Mouse (Mus musculus) forebrain, embryonic 15.5 days (tissue): ENCODE results near the gene Zbtb16. TPM values are rescaled to one million over a fixed set of nuclear protein-coding genes. Genes with fewer than 3 reads are reported as not detected.

Experiments used
- ATAC-seq: fragments of 200-750 bp; cut with Nextera tagmentation; replicated peaks from 2 replicates; pipeline ENCODE4 v1.8.0; 2017; ENCODE audit warnings: mild to moderate bottlenecking, moderate TSS enrichment, moderate library complexity
- H3K27ac ChIP-seq: fragments of 300-500 bp; sonication (generic); replicated peaks from 2 replicates; pipeline ENCODE4 v1.5.1; 2015; ENCODE audit warnings: mild to moderate bottlenecking, inconsistent platforms
- H3K27me3 ChIP-seq: fragments of 300-500 bp; sonication (generic); 2 replicates; pipeline ENCODE4 v1.6.1; 2015; ENCODE audit warnings: inconsistent platforms
- H3K36me3 ChIP-seq: fragments of 300-500 bp; sonication (generic); 2 replicates; pipeline ENCODE4 v1.6.1; 2015; ENCODE audit warnings: mild to moderate bottlenecking, inconsistent platforms
- H3K4me1 ChIP-seq: fragments of 300-500 bp; sonication (generic); 2 replicates; pipeline ENCODE4 v1.6.1; 2015; ENCODE audit warnings: inconsistent platforms
- H3K4me2 ChIP-seq: fragments of 300-500 bp; sonication (generic); replicated peaks from 2 replicates; pipeline ENCODE4 v1.6.1; 2015; ENCODE audit warnings: mild to moderate bottlenecking, inconsistent platforms
- H3K4me3 ChIP-seq: fragments of 300-500 bp; sonication (generic); 2 replicates; pipeline ENCODE4 v1.5.1; 2015; ENCODE audit warnings: mild to moderate bottlenecking, inconsistent platforms
- H3K9ac ChIP-seq: fragments of 300-500 bp; sonication (generic); replicated peaks from 2 replicates; pipeline ENCODE4 v1.6.1; 2015; ENCODE audit warnings: mild to moderate bottlenecking, inconsistent platforms
- H3K9me3 ChIP-seq: fragments of 300-500 bp; sonication (generic); 2 replicates; pipeline ENCODE4 v1.6.1; 2016; ENCODE audit warnings: inconsistent platforms
- WGBS: fragments of 180-500 bp; shearing (Covaris S2); methylation state at CpG from one replicate; pipeline ENCODE4 v1.1.7; 2015; ENCODE audit warnings: mixed read lengths; 5-methylcytosine and 5-hydroxymethylcytosine counted together
- polyA plus RNA-seq: library from polyadenylated mRNA; unstranded; fragments of >200 nt; fragmentation: Nextera tagmentation; extraction: Ambion mirVana; gene quantifications from 2 replicates; pipeline ENCODE4 v1.2.1, GENCODE M21; 2015

Zbtb16 gene
- polyA plus RNA-seq, 1 experiment from 2014 or later = 5.2 TPM

- H3K4me3 ChIP-seq = no peak overlapping the region
- peaks cover 13% of the 10 kb centered on the region for H3K27me3 ChIP-seq
- H3K4me1 ChIP-seq = peaks cover 4% of the 10 kb centered on the region; the same call in 1 of the 2 replicates
- H3K9ac ChIP-seq = no peak overlapping the region
- ATAC-seq = no peak
- no peak overlapping the region for H3K27ac ChIP-seq
- no peaks in the 10 kb centered on the region for H3K36me3 ChIP-seq
- H3K9me3 ChIP-seq = no peaks in the 10 kb centered on the region
- 31% methylated on average over 12 of the region's 12 CpGs for WGBS
- H3K4me2 ChIP-seq = no peak overlapping the region
Observed at GRCm38 (mm10) chr9:48696731-48697469, 139.1 kb downstream of the Zbtb16 start.

- no peaks in the 10 kb centered on the region for H3K36me3 ChIP-seq
- H3K4me1 ChIP-seq = peaks cover 4% of the 10 kb centered on the region; the same call in 1 of the 2 replicates
- peaks cover 13% of the 10 kb centered on the region for H3K27me3 ChIP-seq
- no peak overlapping the region for H3K9ac ChIP-seq
- H3K4me2 ChIP-seq = no peak overlapping the region
- H3K27ac ChIP-seq = no peak overlapping the region
- no peaks in the 10 kb centered on the region for H3K9me3 ChIP-seq
- WGBS = 37% methylated on average over 4 of the region's 4 CpGs
- ATAC-seq = no peak
- no peak overlapping the region for H3K4me3 ChIP-seq
Observed at GRCm38 (mm10) chr9:48696330-48696729, 139.7 kb downstream of the Zbtb16 start.

GRCm38 (mm10) chr9:48695796-48696195 lies 140.2 kb downstream of the Zbtb16 start:
- ATAC-seq = no peak
- no peak overlapping the region for H3K9ac ChIP-seq
- WGBS = 49% methylated on average over 4 of the region's 4 CpGs
- peaks cover 4% of the 10 kb centered on the region; the same call in 1 of the 2 replicates for H3K4me1 ChIP-seq
- no peak overlapping the region for H3K4me2 ChIP-seq
- peaks cover 13% of the 10 kb centered on the region for H3K27me3 ChIP-seq
- no peak overlapping the region for H3K4me3 ChIP-seq
- no peak overlapping the region for H3K27ac ChIP-seq
- H3K9me3 ChIP-seq = no peaks in the 10 kb centered on the region
- no peaks in the 10 kb centered on the region for H3K36me3 ChIP-seq

- peaks cover 4% of the 10 kb centered on the region; the same call in 1 of the 2 replicates for H3K4me1 ChIP-seq
- H3K4me3 ChIP-seq = no peak overlapping the region
- no peak overlapping the region for H3K27ac ChIP-seq
- ATAC-seq = no peak
- H3K9me3 ChIP-seq = no peaks in the 10 kb centered on the region
- H3K4me2 ChIP-seq = no peak overlapping the region
- no peak overlapping the region for H3K9ac ChIP-seq
- WGBS = 20% methylated on average over 10 of the region's 10 CpGs
- no peaks in the 10 kb centered on the region for H3K36me3 ChIP-seq
- peaks cover 13% of the 10 kb centered on the region for H3K27me3 ChIP-seq
Observed at GRCm38 (mm10) chr9:48694616-48695061, 141.4 kb downstream of the Zbtb16 start.

GRCm38 (mm10) chr9:48693696-48694095 lies 142.3 kb downstream of the Zbtb16 start:
- no peaks in the 10 kb centered on the region for H3K9me3 ChIP-seq
- H3K27ac ChIP-seq = no peak overlapping the region
- ATAC-seq = no peak
- 47% methylated on average over 7 of the region's 7 CpGs for WGBS
- H3K9ac ChIP-seq = no peak overlapping the region
- peaks cover 13% of the 10 kb centered on the region for H3K27me3 ChIP-seq
- no peaks in the 10 kb centered on the region for H3K36me3 ChIP-seq
- H3K4me2 ChIP-seq = no peak overlapping the region
- H3K4me3 ChIP-seq = no peak overlapping the region
- H3K4me1 ChIP-seq = peaks cover 4% of the 10 kb centered on the region; the same call in 1 of the 2 replicates

- no peak for ATAC-seq
- H3K9ac ChIP-seq = no peak overlapping the region
- no peaks in the 10 kb centered on the region; the same call in 1 of the 2 replicates for H3K4me1 ChIP-seq
- no peak overlapping the region for H3K4me3 ChIP-seq
- WGBS = 83% methylated on average over 1 of the region's 1 CpGs
- no peak overlapping the region for H3K27ac ChIP-seq
- no peak overlapping the region for H3K4me2 ChIP-seq
- H3K27me3 ChIP-seq = peaks cover 2% of the 10 kb centered on the region
- no peaks in the 10 kb centered on the region for H3K9me3 ChIP-seq
- H3K36me3 ChIP-seq = no peaks in the 10 kb centered on the region
Observed at GRCm38 (mm10) chr9:48689718-48689980, 146.4 kb downstream of the Zbtb16 start.

- 86% methylated on average over 6 of the region's 6 CpGs for WGBS
- Histone ChIP-seq H3K27me3 (no peaks in the 10 kb centered on the region; the same call in 1 of the 2 replicates), H3K4me3 (no peak overlapping the region), H3K4me1 (no peaks in the 10 kb centered on the region; the same call in 1 of the 2 replicates), H3K4me2 (no peak overlapping the region), H3K9ac (no peak overlapping the region), H3K9me3 (no peaks in the 10 kb centered on the region), H3K36me3 (no peaks in the 10 kb centered on the region), H3K27ac (no peak overlapping the region)
- no peak for ATAC-seq
Observed at GRCm38 (mm10) chr9:48688859-48689717, 146.9 kb downstream of the Zbtb16 start.

GRCm38 (mm10) chr9:48687891-48688290 lies 148.1 kb downstream of the Zbtb16 start:
- WGBS = 72% methylated on average over 7 of the region's 7 CpGs
- no peak overlapping the region for H3K9ac ChIP-seq

GRCm38 (mm10) chr9:48685721-48686120 lies 150.3 kb downstream of the Zbtb16 start:
- no peak for ATAC-seq
- 72% methylated on average over 7 of the region's 7 CpGs for WGBS

More at GRCm38 (mm10) chr9:48687891-48688290, 148.1 kb downstream of the Zbtb16 start:
- no peak overlapping the region for H3K27ac ChIP-seq
- ATAC-seq = no peak
- H3K4me3 ChIP-seq = no peak overlapping the region
- H3K9me3 ChIP-seq = no peaks in the 10 kb centered on the region
- no peaks in the 10 kb centered on the region for H3K27me3 ChIP-seq
- H3K4me1 ChIP-seq = no peaks in the 10 kb centered on the region; the same call in 1 of the 2 replicates
- H3K4me2 ChIP-seq = no peak overlapping the region
- H3K36me3 ChIP-seq = no peaks in the 10 kb centered on the region

GRCm38 (mm10) chr9:48684144-48684543 lies 151.9 kb downstream of the Zbtb16 start:
- H3K9me3 ChIP-seq = no peaks in the 10 kb centered on the region
- no peak for ATAC-seq
- H3K36me3 ChIP-seq = no peaks in the 10 kb centered on the region
- H3K9ac ChIP-seq = no peak overlapping the region
- no peak overlapping the region for H3K27ac ChIP-seq
- 50% methylated on average over 5 of the region's 5 CpGs for WGBS
- 0 out of 2 replicates have a peak, but pooled peaks cover 4% of the 10 kb centered on the region for H3K27me3 ChIP-seq
- peaks cover 5% of the 10 kb centered on the region for H3K4me1 ChIP-seq
- H3K4me3 ChIP-seq = no peak overlapping the region
- H3K4me2 ChIP-seq = no peak overlapping the region

More at GRCm38 (mm10) chr9:48685721-48686120, 150.3 kb downstream of the Zbtb16 start:
- Histone ChIP-seq H3K27me3 (0 out of 2 replicates have a peak, but pooled peaks cover 4% of the 10 kb centered on the region), H3K36me3 (no peaks in the 10 kb centered on the region), H3K9me3 (no peaks in the 10 kb centered on the region), H3K4me3 (no peak overlapping the region), H3K9ac (no peak overlapping the region), H3K4me2 (no peak overlapping the region), H3K27ac (no peak overlapping the region), H3K4me1 (no peaks in the 10 kb centered on the region; the same call in 1 of the 2 replicates)

- WGBS = 90% methylated on average over 8 of the region's 8 CpGs
- peaks cover 31% of the 10 kb centered on the region for H3K4me1 ChIP-seq
Observed at GRCm38 (mm10) chr9:48681193-48681592, 154.8 kb downstream of the Zbtb16 start.

More at GRCm38 (mm10) chr9:48681193-48681592, 154.8 kb downstream of the Zbtb16 start:
- H3K4me3 ChIP-seq = no peak overlapping the region
- H3K9me3 ChIP-seq = no peaks in the 10 kb centered on the region
- H3K27ac ChIP-seq = no peak overlapping the region
- no peak for ATAC-seq
- H3K9ac ChIP-seq = no peak overlapping the region
- no peaks in the 10 kb centered on the region for H3K36me3 ChIP-seq
- H3K4me2 ChIP-seq = no peak overlapping the region
- H3K27me3 ChIP-seq = 0 out of 2 replicates have a peak, but pooled peaks cover 4% of the 10 kb centered on the region
